Mouse (Mus musculus) limb, embryonic 14.5 days (tissue): ENCODE results near the gene Tcap. TPM values are rescaled to one million over a fixed set of nuclear protein-coding genes. Genes with fewer than 3 reads are reported as not detected.

Source experiments
- ATAC-seq: fragments of 200-750 bp; cut with Nextera tagmentation; 2 replicates; pipeline ENCODE4 v1.8.0; 2017; ENCODE audit warnings: low read depth, moderate number of reproducible peaks, moderate TSS enrichment; ENCODE audit not compliant: low FRiP score
- DNase-seq: peaks from one replicate; pipeline ENCODE4 v3.0.0-alpha.2; 2015; ENCODE audit warnings: low spot score
- H3K27ac ChIP-seq: fragments of 300-500 bp; sonication (generic); replicated peaks from 2 replicates; pipeline ENCODE4 v1.5.1; 2014; ENCODE audit warnings: low read depth, mild to moderate bottlenecking, low read length, moderate library complexity, mixed read lengths
- H3K27me3 ChIP-seq: fragments of 300-500 bp; sonication (generic); 2 replicates; pipeline ENCODE4 v1.6.1; 2014; ENCODE audit warnings: low read length, mixed read lengths; ENCODE audit not compliant: control insufficient read depth, insufficient read depth
- H3K36me3 ChIP-seq: fragments of 300-500 bp; sonication (generic); 2 replicates; pipeline ENCODE4 v1.6.1; 2014; ENCODE audit warnings: mild to moderate bottlenecking, low read length, moderate library complexity, mixed read lengths; ENCODE audit not compliant: control insufficient read depth, insufficient read depth
- H3K4me1 ChIP-seq: fragments of 300-500 bp; sonication (generic); 2 replicates; pipeline ENCODE4 v1.6.1; 2014; ENCODE audit warnings: antibody characterized with exemption, low read length, mixed read lengths; ENCODE audit not compliant: control insufficient read depth, insufficient read depth
- H3K4me2 ChIP-seq: fragments of 300-500 bp; sonication (generic); replicated peaks from 2 replicates; pipeline ENCODE4 v1.6.1; 2014; ENCODE audit warnings: low read depth, mild to moderate bottlenecking, low read length, moderate library complexity; ENCODE audit not compliant: severe bottlenecking
- H3K4me3 ChIP-seq: fragments of 300-500 bp; sonication (generic); replicated peaks from 2 replicates; pipeline ENCODE4 v1.5.1; 2014; ENCODE audit warnings: low read length
- H3K9ac ChIP-seq: fragments of 300-500 bp; sonication (generic); 2 replicates; pipeline ENCODE4 v1.6.1; 2014; ENCODE audit warnings: mild to moderate bottlenecking, low read depth, low read length, moderate library complexity; ENCODE audit not compliant: severe bottlenecking
- H3K9me3 ChIP-seq: fragments of 300-500 bp; sonication (generic); 2 replicates; pipeline ENCODE4 v1.6.1; 2016; ENCODE audit warnings: low read length; ENCODE audit not compliant: control insufficient read depth
- POLR2A ChIP-seq: fragments of 200-500 bp; IDR thresholded peaks from 2 replicates; pipeline ENCODE4 v1.8.0; 2012; ENCODE audit warnings: inconsistent platforms, mild to moderate bottlenecking, moderate library complexity, borderline replicate concordance; ENCODE audit not compliant: insufficient read depth, insufficient read length; ENCODE audit errors: extremely low read depth
- WGBS: fragments of 180-500 bp; shearing (Covaris S2); extraction: QIAGEN DNeasy Blood & Tissue Kit; methylation state at CpG from one replicate; pipeline ENCODE4 v1.1.7; 2014; 5-methylcytosine and 5-hydroxymethylcytosine counted together
- polyA plus RNA-seq, 2 experiments: library from polyadenylated mRNA; depleted of rRNA in 1 of 2; stranded (reverse) in 1 of 2; unstranded in 1 of 2; fragments of >200 nt; fragmentation: Nextera tagmentation in 1 of 2; extraction: Ambion mirVana in 1 of 2; gene quantifications; 2 replicates each; pipeline versions ENCODE4 v1.2.1 to v1.2.3; 2012 to 2014

Tcap gene
- polyA plus RNA-seq, 2 experiments: 13.2 to 18.1 TPM

DNA sequence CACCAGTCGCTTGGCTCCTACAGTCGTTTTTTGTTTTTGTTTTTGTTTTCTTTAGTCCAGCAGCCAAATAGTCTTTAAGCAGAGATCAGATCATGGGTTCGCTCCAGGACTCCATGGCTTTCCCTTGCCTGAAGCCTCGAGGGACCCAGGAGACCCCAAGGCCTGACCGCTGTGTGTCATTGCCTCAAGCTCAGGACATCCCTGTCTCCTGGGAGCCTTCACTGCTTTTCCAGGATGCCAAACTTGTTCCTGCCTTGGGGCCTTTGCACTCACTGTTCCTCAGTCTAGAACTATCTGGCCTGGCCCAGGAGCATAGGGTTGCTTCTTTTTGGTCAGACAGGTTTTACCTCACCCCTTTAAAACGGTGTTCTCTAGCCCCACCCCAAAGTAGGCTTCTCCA, 23.0 kb downstream of the Tcap start:
- no peak overlapping the region for H3K4me3 ChIP-seq
- H3K4me2 ChIP-seq: no peak overlapping the region
- no peak overlapping the region for H3K27ac ChIP-seq
- ATAC-seq (no peak), DNase-seq (no peak)
- peaks cover 13% of the 10 kb centered on the region for H3K4me1 ChIP-seq
- TF ChIP-seq POLR2A: no peak
- H3K9ac ChIP-seq: no peak overlapping the region
- no peaks in the 10 kb centered on the region for H3K9me3 ChIP-seq
- no peaks in the 10 kb centered on the region for H3K36me3 ChIP-seq
- 70% methylated on average over 6 of the region's 6 CpGs for WGBS
- H3K27me3 ChIP-seq: no peaks in the 10 kb centered on the region

- Histone ChIP-seq H3K27ac (peak overlapping the region; percentile 43), H3K4me3 (peak overlapping the region; percentile 11; the same call in 1 of the 2 replicates), H3K9me3 (no peaks in the 10 kb centered on the region), H3K4me1 (peaks cover 17% of the 10 kb centered on the region), H3K4me2 (peak overlapping the region; percentile 35), H3K27me3 (no peaks in the 10 kb centered on the region), H3K36me3 (no peaks in the 10 kb centered on the region), H3K9ac (peak overlapping the region; percentile 47)
- WGBS: 57% methylated on average over 8 of the region's 8 CpGs
- TF ChIP-seq POLR2A: no peak
- ATAC-seq (no peak), DNase-seq (no peak)
Observed at GRCm38 (mm10) chr11:98408872-98409271, 25.3 kb downstream of the Tcap start.

DNA sequence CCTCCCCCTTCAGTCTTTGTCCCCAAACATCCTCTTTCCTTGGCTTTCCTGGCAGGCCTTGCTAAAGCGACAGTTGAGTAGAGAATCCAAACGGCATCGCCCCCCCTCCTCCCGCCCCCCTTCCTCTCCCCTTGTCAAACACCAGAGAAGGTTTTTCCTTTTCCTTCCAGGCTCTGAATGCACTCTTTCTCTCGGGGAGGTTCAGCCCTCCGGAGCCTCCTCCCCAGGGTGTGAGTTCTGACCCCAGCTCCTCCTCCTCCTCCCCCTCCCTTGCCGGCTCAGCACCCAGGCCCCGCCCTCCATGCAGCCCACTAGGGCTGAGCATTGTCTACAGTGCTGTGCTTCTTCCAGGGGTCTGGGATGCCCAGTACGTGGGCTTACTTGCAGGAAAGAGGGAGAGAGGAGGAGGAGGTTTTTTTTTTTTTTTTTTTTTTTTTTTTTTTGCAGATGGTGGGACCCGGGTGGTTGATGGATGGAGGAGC, 25.8 kb downstream of the Tcap start:
- H3K27ac ChIP-seq: peak overlapping the region; percentile 43
- no peaks in the 10 kb centered on the region for H3K36me3 ChIP-seq
- 6% methylated on average over 10 of the region's 10 CpGs for WGBS
- no peaks in the 10 kb centered on the region for H3K9me3 ChIP-seq
- peak; percentile 38 for DNase-seq
- peak overlapping the region; percentile 11; the same call in 1 of the 2 replicates for H3K4me3 ChIP-seq
- no peaks in the 10 kb centered on the region for H3K27me3 ChIP-seq
- H3K4me1 ChIP-seq: peaks cover 21% of the 10 kb centered on the region
- TF ChIP-seq POLR2A: no peak
- peak overlapping the region; percentile 47 for H3K9ac ChIP-seq
- peak overlapping the region; percentile 35 for H3K4me2 ChIP-seq
- ATAC-seq: no peak

GRCm38 (mm10) chr11:98412273-98412796, 28.7 kb downstream of the Tcap start, which contains the start of gene Erbb2:
Gene Erbb2 (plus strand): TSS chr11:98412470.
- ATAC-seq (peak; percentile 86), DNase-seq (peak; percentile 84)
- H3K4me1 ChIP-seq: peaks cover 30% of the 10 kb centered on the region
- H3K4me2 ChIP-seq: peak within 1 kb of the TSS; percentile 62
- no peaks in the 10 kb centered on the region for H3K27me3 ChIP-seq
- H3K9me3 ChIP-seq: no peaks in the 10 kb centered on the region
- peak within 1 kb of the TSS; percentile 98 for H3K27ac ChIP-seq
- H3K9ac ChIP-seq: peak within 1 kb of the TSS; percentile 95
- TF ChIP-seq POLR2A: peak; percentile 50; the same call in 1 of the 2 replicates
- peak within 1 kb of the TSS; percentile 99 for H3K4me3 ChIP-seq
- under 1% methylated on average over 25 of the region's 49 CpGs for WGBS
- H3K36me3 ChIP-seq: peaks cover 3% of the 10 kb centered on the region; the same call in 1 of the 2 replicates

DNA sequence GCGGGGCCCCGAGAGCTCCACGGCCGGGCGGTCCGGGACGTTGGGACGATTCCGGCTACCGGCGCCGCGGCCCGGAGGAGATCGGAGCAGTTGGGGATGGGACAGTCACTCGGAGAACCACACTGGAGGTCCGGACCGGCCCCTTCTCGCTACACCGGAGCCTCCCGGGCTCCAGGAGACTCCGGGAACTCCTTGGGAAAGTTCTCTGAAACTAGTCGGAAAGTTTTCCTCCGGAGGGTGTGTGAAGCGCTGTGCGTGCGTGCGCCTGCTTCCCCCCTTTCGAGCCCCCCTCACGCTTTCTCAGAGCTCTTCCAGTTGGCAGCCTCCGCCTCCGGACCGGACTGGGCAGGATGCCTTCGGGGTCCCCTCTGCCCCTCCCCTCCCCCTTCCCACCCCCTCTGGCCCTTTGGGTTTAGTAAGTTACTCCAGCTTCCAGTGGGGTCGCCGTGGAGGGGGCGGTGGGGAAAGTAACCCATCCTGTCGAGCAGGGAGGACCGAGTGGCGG, 29.2 kb downstream of the Tcap start:
- Histone ChIP-seq H3K27me3 (no peaks in the 10 kb centered on the region), H3K4me3 (peak overlapping the region; percentile 99), H3K27ac (peak overlapping the region; percentile 98), H3K9me3 (no peaks in the 10 kb centered on the region), H3K4me1 (peaks cover 30% of the 10 kb centered on the region), H3K36me3 (peaks cover 3% of the 10 kb centered on the region; the same call in 1 of the 2 replicates), H3K9ac (peak overlapping the region; percentile 95), H3K4me2 (peak overlapping the region; percentile 62)
- no peak for TF ChIP-seq POLR2A
- DNase-seq (peak; percentile 66), ATAC-seq (peak; percentile 51)
- WGBS: under 1% methylated on average over 31 of the region's 40 CpGs

DNA sequence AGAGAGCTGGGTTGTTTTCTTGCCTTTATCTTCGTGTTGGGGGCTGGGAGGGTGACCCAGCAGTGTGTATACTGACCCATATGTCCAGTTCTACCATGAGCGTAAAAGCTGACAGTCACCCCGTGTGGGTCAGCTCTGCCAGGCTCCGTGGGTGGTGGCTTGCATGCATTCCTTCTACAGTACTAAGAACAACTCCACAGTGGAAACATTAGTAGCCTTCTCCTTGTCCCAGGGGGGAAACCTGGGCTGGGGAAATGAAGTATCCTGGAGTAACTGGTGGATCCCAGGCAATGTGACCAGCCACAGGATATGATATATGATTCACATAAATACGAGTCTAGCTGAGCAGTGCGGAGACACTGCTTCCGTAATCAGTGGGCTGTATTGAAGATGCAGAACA, 30.1 kb downstream of the Tcap start:
- H3K9ac ChIP-seq: peak overlapping the region; percentile 95
- no peaks in the 10 kb centered on the region for H3K9me3 ChIP-seq
- TF ChIP-seq POLR2A: no peak
- peak overlapping the region; percentile 99 for H3K4me3 ChIP-seq
- peaks cover 6% of the 10 kb centered on the region for H3K36me3 ChIP-seq
- no peaks in the 10 kb centered on the region for H3K27me3 ChIP-seq
- H3K4me1 ChIP-seq: peaks cover 28% of the 10 kb centered on the region
- DNase-seq (no peak), ATAC-seq (no peak)
- peak overlapping the region; percentile 62 for H3K4me2 ChIP-seq
- WGBS: 16% methylated on average over 7 of the region's 7 CpGs
- H3K27ac ChIP-seq: no peak overlapping the region
